Mouse (Mus musculus): ENCODE data around the gene Rai1.

Rai1 gene

GRCm38 (mm10) chr11:60127863-60128512, 23.2 kb downstream of the Rai1 start:
- DNase-seq (ENCODE audit: low read depth, low spot score): peak; percentile 51

DNA sequence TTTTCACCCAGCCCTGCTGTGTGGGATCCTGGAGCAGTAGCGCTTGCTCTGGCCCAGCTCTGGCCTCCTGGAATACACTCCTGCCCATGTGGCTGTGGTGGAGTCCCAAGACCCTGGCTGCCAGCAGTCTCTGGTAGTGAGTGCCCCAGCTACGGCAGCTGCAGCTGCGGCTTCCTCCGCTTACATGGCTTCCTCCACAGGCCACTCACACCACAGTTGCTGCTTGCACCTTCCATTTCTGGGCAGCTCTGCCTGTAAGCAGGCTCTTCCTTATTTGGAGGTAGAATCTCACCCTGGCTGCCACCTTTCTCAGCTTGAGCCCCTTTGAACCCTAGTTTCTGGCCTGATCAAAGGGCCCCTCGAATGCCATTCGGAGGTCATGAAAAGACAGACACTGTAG, 25.7 kb downstream of the Rai1 start:
- DNase-seq (ENCODE audit: low read depth, low spot score): no peak

- DNase-seq (ENCODE audit: low read depth, low spot score): no peak
Measured at GRCm38 (mm10) chr11:60132061-60132460, 27.2 kb downstream of the Rai1 start.

DNA sequence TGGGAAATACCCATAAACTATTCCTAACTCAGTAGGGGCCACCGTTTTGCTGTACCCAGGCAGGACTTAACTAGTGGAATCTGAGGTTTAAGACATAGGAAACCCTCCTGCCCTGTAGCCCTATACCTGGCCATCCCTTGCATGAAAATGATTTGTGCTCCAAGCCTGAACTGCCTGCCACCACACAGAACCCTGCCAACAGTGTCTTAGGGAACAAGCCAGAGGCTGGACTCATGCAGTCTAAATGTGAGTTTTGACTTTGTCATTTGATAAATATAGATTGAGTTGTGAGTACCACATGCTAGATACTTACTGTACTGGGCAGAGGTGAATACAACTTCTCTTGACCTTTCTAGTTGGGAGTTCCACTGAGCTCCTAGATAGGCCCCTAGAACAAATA, 31.7 kb downstream of the Rai1 start:
- DNase-seq (ENCODE audit: low read depth, low spot score): no peak

DNA sequence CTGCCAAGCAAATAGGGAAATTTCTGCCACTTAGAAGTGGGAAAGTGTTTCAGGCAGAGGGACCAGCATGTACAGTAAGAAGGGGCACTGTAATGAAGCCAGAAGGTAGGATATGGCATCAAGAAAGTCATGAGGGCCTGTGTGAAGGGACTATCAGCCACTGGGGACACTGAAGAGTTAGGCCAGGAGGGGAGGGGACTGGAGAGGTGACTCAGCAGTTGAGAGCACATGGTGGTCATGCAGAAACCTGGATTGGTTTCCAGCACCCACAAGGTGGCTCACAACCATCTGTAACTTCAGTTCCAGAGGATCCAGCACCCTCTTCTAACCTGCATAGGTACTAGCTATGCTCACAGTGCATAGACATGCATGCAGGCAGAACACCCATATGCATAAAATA, 32.4 kb downstream of the Rai1 start:
- no peak for DNase-seq (ENCODE audit: low read depth, low spot score)

DNA sequence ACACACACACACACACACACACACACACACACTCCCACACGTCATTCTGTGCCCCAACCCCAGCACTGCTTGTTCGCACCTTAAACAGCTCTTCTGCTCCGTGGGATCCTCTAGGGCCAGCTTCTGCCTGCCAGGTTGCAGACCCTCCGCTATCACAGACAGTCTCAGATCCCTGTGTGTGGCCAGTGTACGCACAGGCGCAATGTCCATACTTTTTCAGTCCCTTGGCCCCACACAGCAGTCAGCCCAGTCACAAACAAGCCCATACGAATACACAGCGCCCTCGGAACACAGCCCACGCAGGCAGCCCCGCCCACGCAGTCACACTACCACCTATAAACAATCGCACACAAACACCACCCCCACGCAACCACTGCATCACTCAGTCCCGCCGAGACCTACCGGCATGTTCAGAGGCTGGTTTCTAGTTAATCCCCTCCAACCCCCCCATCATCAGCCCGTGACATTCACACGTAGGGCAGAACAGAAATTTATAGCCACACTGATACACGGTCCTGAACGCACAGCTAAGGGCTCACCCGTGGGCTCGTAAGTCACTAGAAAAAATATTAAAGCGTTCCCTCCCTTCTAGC, 34.4 kb downstream of the Rai1 start:
- DNase-seq (ENCODE audit: low read depth, low spot score): peak; percentile 16

- DNase-seq (ENCODE audit: low read depth, low spot score): peak; percentile 90
Measured at GRCm38 (mm10) chr11:60139734-60140371, 35.0 kb downstream of the Rai1 start.

DNA sequence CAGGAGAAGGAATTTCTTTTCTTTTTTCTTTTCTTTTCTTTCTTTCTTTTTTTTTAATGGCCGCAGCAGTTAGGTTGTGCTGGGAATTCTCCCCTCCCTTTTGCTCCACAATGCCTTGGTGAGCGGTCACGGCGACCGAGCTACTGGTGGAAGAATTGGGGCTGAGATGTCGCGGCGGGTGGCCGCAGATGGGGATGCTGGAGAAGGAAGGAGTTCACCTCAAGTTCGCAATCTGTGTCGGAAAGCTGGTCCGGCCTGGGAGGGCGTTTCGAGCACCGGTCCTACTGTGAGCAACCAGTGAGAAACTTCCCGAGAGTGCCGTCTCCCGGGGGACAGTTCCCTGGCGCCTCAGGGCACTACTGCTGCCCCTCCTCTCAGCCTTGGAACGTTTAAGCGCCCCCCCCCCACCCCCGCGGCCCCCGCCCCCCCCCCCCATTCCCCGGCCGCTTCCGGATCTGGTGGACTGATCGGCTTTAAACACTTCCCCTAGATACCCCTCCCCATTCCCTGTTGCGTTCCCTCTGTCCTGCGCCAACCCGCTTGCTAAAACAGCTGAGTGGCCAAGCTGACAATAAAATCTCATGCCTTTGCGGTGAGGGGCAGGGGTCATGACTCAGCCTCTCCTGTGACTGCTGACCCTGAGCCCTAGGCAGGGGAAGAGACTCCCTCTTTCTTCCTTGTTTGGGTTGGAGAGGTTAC, 35.9 kb downstream of the Rai1 start:
- peak; percentile 40 for DNase-seq (ENCODE audit: low read depth, low spot score)

- DNase-seq (ENCODE audit: low read depth, low spot score): no peak
Measured at GRCm38 (mm10) chr11:60141285-60141608, 36.4 kb downstream of the Rai1 start.

DNA sequence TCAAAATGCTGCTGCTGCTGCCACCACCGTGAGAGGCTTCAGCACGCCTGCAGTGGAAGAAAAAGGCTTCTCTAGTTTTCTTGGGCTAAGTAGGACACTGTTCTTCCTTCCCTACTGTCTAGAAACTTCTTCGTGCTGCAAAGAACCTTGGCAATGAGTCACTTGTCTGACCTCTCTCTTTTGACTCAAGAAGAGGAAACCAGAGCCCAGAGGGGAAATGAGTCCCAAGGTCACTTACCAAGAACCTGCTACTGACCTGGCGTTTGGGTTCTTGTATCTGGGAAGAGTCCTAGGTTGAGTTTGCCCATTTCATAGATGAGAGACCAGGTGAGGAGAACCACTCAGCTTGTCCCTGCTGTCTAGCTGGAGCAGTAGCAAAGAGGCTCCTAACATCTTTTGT, 38.3 kb downstream of the Rai1 start:
- no peak for DNase-seq (ENCODE audit: low read depth, low spot score)

GRCm38 (mm10) chr11:60146170-60146569, 41.4 kb downstream of the Rai1 start:
- no peak for DNase-seq (ENCODE audit: low read depth, low spot score)

- no peak for DNase-seq (ENCODE audit: low read depth, low spot score)
Measured at GRCm38 (mm10) chr11:60148591-60148990, 43.8 kb downstream of the Rai1 start.

DNA sequence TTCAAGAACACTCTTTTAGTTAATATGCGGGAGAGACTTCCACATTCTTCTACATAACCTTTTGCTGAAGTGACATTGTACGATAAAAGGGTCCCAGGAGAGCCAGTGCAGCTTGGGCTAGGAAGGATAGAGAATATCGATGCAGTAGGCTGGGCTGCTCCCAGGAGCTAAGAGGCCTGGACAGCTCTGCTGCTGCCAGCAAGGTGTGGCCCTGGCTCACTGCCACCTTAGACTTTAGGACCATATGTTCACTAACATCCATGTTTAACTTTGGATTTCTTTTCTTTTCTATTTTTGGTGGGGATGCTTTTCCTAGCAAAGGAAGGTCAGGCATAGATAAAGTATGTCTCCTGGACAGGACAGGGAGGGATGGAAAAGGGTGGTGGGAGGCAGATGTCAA, 44.3 kb downstream of the Rai1 start:
- DNase-seq (ENCODE audit: low read depth, low spot score): no peak

DNA sequence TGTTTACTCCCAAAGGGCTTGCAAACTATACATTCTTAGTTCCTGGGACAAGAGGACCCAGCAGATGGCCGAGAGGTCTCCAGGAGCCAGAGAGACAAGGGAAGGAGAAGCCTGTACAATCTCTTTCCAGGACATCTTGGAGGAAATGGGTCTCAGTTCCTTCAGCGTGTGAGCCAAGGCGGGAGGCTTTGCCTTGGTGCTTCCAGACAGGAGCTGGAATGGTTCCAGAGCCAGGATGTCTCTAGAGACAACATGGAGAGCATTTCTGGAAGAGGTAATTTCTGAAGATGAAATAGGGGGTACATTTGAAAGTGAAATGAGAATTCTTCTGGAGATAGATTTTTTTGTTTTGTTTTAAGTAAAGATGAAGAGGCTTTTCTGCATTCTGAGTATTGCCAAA, 45.9 kb downstream of the Rai1 start:
- no peak for DNase-seq (ENCODE audit: low read depth, low spot score)

DNA sequence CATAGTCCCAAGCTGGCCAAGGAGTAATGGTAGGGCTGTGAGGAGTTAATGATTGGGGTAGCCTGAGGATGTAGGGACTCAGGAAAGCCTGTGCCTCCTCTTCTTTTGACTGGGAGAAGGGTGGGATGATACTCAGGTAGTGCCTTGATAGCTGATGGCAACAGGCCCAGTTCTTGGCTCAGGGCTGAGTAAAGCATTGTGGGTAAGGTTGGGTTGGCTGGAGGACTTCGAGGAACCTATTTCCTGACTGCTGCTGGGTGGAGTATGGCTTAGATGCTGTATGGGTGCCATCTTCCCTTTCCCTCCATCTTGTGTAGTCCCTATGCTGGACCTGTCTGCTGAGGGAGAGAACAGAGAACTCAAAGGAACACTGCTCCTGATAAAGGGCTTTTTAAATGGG, 47.5 kb downstream of the Rai1 start:
- DNase-seq (ENCODE audit: low read depth, low spot score): no peak

- no peak for DNase-seq (ENCODE audit: low read depth, low spot score)
Measured at GRCm38 (mm10) chr11:60153936-60154335, 49.1 kb downstream of the Rai1 start.

- DNase-seq (ENCODE audit: low read depth, low spot score): no peak
Measured at GRCm38 (mm10) chr11:60155690-60156089, 50.9 kb downstream of the Rai1 start.

GRCm38 (mm10) chr11:60158271-60158670, 53.5 kb downstream of the Rai1 start:
- DNase-seq (ENCODE audit: low read depth, low spot score): no peak

- no peak for DNase-seq (ENCODE audit: low read depth, low spot score)
Measured at GRCm38 (mm10) chr11:60159955-60160354, 55.1 kb downstream of the Rai1 start.

DNA sequence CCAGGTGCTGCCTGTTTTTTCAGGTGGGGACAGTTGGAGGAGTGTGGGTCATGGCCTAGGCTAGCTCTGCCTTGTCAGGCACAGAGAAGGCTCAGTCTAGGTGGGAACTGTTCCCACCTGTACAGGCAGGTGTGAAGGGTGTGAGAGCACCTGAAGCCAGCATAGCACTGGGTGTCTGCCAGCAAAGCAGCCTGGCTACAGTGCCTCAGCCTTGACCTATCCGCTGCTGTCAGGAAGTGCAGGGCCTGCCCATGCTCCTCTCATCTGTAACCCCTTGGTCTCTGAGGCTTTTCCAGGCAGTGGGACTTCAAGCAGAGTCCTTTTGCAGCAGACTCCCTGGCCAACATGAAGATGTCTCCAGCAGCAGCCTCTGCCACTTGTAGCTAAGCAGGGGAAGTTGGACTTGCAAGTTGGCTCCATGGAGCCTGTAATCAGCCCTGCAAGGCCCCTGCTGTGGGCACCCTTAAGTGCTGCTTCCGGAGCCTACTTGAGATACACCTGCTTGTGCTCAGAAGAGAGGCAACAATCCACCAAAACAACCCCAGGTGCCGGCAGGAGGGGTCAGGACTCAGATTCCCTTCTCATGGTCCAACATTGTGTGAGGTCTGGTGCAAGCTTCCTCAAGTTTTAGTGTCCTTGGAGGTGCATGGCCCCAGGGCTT, 55.8 kb downstream of the Rai1 start:
- no peak for DNase-seq (ENCODE audit: low read depth, low spot score)

DNA sequence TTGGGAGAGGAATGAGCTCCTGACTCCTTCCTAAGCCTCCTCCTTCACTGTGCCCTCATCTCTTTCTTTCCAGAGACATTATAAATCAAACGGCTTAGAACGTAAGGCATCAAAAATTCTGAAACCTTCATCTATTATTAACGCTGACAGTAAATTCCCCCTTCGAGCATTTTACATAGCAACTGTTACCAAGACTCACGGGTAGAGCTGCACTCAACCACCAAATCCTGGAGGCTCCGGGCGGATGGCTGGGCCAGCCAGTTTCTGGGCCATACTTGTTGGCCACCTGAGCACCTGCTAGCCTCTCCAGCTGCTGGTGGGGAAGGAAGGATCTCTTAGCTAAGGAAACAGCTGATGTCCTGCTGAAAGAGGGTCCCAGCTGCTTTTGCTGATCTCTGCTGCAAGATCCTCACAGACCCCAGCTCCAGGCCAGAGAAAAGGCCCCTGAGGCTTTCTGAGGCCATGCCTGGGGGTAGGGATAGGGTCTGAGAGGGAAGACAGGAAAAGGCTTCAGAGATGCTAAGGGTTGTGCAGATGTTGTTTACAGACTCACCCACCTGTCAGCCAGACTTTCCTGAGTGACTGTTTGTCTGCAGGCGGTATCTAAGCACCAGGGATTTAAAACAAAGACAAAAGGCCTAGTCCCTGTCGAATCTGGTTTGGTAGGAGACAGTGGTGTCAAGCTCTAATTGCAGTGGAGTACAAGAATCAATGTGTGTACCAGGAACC, 56.5 kb downstream of the Rai1 start:
- DNase-seq (ENCODE audit: low read depth, low spot score): no peak

- DNase-seq (ENCODE audit: low read depth, low spot score): no peak
Measured at GRCm38 (mm10) chr11:60162547-60162946, 57.7 kb downstream of the Rai1 start.

Data from forelimb bud, embryonic 11.5 days (tissue).